ENCODE assay signal across 8 mouse cellular contexts in the genomic region with DNA sequence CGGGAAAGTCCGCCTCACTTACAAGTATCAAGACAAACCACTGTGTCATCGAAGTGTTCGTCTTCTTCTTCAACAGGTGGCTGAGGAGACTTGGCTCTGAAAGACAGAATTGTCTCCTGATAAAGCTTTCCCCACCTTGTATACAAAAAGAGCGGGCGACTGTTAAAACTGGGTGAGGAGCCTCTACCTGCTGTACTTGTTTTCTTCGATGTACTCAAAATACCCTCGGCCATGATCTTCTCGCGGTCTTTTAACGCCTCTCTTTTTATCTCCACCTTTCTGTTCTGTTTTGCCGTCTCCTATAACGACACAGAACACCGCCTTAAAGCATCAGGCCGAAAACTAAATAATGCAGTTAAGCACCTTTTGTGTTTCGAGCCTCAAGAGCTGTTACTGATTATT. TPM values are rescaled to one million over a fixed set of nuclear protein-coding genes. Genes with fewer than 3 reads are reported as not detected.
DNase-seq lines count a peak whose midpoint lies in the region; ATAC-seq and TF ChIP-seq lines count a peak whose summit lies in the region.

No protein-coding gene starts in this region.

- peak overlapping the region; percentile 100 for H3K4me3 ChIP-seq in heart, embryonic 11.5 days (ENCODE audit: low read depth, low read length)
- H3K4me3 ChIP-seq in E14TG2a.4 (replicated peaks; ENCODE audit: low read length): peak overlapping the region; percentile 99
- peak overlapping the region; percentile 100 for H3K4me3 ChIP-seq in embryonic facial prominence, embryonic 15.5 days (replicated peaks)
- H3K4me3 ChIP-seq in limb, embryonic 11.5 days (ENCODE audit: low read depth, low read length): peak overlapping the region; percentile 100
- H3K4me3 ChIP-seq in neural tube, embryonic 11.5 days (ENCODE audit: low read depth, low read length): peak overlapping the region; percentile 100

- no peak for ATAC-seq in heart, embryonic 11.5 days (replicated peaks; ENCODE audit: insufficient number of reproducible peaks, low FRiP score, low TSS enrichment)
- no peak for ATAC-seq in embryonic facial prominence, embryonic 15.5 days (ENCODE audit: insufficient number of reproducible peaks, low FRiP score, low TSS enrichment, low read depth)
- ATAC-seq in limb, embryonic 11.5 days (ENCODE audit: insufficient number of reproducible peaks, low FRiP score, low TSS enrichment, low read depth): no peak
- ATAC-seq in neural tube, embryonic 11.5 days (ENCODE audit: insufficient read depth, low FRiP score, low TSS enrichment): no peak

- no peak for TF ChIP-seq CTCF in E14TG2a.4 (conservative IDR thresholded peaks at IDR 0.05; ENCODE audit: low read length)

- WGBS in heart, embryonic 11.5 days (ENCODE audit: insufficient replicate concordance): under 1% methylated on average over 16 of the region's 16 CpGs
- under 1% methylated on average over 16 of the region's 16 CpGs for WGBS in embryonic facial prominence, embryonic 15.5 days
- WGBS in limb, embryonic 11.5 days: under 1% methylated on average over 16 of the region's 16 CpGs
- under 1% methylated on average over 16 of the region's 16 CpGs for WGBS in neural tube, embryonic 11.5 days

- peak overlapping the region; percentile 100 for H3K9ac ChIP-seq in heart, embryonic 11.5 days (ENCODE audit: low read depth, low read length)
- peak overlapping the region; percentile 100 for H3K9ac ChIP-seq in embryonic facial prominence, embryonic 15.5 days
- H3K9ac ChIP-seq in limb, embryonic 11.5 days (ENCODE audit: low read length): peak overlapping the region; percentile 100
- H3K9ac ChIP-seq in neural tube, embryonic 11.5 days (ENCODE audit: low read length): peak overlapping the region; percentile 100

- H3K36me3 ChIP-seq in heart, embryonic 11.5 days (ENCODE audit: control insufficient read depth, insufficient read depth, low read length): peaks cover 29% of the 10 kb centered on the region
- H3K36me3 ChIP-seq in E14TG2a.4 (ENCODE audit: insufficient read depth, low read length): peaks cover 53% of the 10 kb centered on the region
- H3K36me3 ChIP-seq in embryonic facial prominence, embryonic 15.5 days: peaks cover 34% of the 10 kb centered on the region
- H3K36me3 ChIP-seq in limb, embryonic 11.5 days (ENCODE audit: control insufficient read depth, insufficient read depth, low read length): peaks cover 16% of the 10 kb centered on the region
- H3K36me3 ChIP-seq in neural tube, embryonic 11.5 days (ENCODE audit: control insufficient read depth, insufficient read depth, low read length): peaks cover 19% of the 10 kb centered on the region

- H3K9me3 ChIP-seq in heart, embryonic 11.5 days (replicated peaks; ENCODE audit: control insufficient read depth, low read length): no peaks in the 10 kb centered on the region
- H3K9me3 ChIP-seq in E14TG2a.4 (ENCODE audit: low read length): no peaks in the 10 kb centered on the region
- H3K9me3 ChIP-seq in embryonic facial prominence, embryonic 15.5 days (replicated peaks): no peaks in the 10 kb centered on the region
- no peaks in the 10 kb centered on the region for H3K9me3 ChIP-seq in limb, embryonic 11.5 days (ENCODE audit: control insufficient read depth, low read length)
- H3K9me3 ChIP-seq in neural tube, embryonic 11.5 days (ENCODE audit: control insufficient read depth, low read length): no peaks in the 10 kb centered on the region

- H3K4me2 ChIP-seq in heart, embryonic 11.5 days: peak overlapping the region; percentile 77
- H3K4me2 ChIP-seq in embryonic facial prominence, embryonic 15.5 days (replicated peaks): peak overlapping the region; percentile 61
- H3K4me2 ChIP-seq in limb, embryonic 11.5 days (ENCODE audit: low read depth, severe bottlenecking): peak overlapping the region; percentile 91
- peak overlapping the region; percentile 88 for H3K4me2 ChIP-seq in neural tube, embryonic 11.5 days (ENCODE audit: low read depth)

- DNase-seq in heart, adult 8-10 months (ENCODE audit: low spot score): no peak
- DNase-seq in limb, embryonic 11.5 days (ENCODE audit: low spot score): peak; percentile 37
- peak; percentile 13 for DNase-seq in neural tube, embryonic 11.5 days (ENCODE audit: low spot score)
- no peak for DNase-seq in adrenal gland, postnatal 10 days
- DNase-seq in adrenal gland, adult 8-10 months: no peak

- H3K4me1 ChIP-seq in heart, embryonic 11.5 days (ENCODE audit: control insufficient read depth, insufficient read depth, low read length): peaks cover 16% of the 10 kb centered on the region; the same call in 1 of the 2 replicates
- H3K4me1 ChIP-seq in E14TG2a.4 (replicated peaks; ENCODE audit: low read depth, low read length): peaks cover 56% of the 10 kb centered on the region
- H3K4me1 ChIP-seq in embryonic facial prominence, embryonic 15.5 days: peaks cover 20% of the 10 kb centered on the region
- H3K4me1 ChIP-seq in limb, embryonic 11.5 days (ENCODE audit: control insufficient read depth, insufficient read depth, low read length): 0 out of 2 replicates have a peak, but pooled peaks cover 2% of the 10 kb centered on the region
- peaks cover 15% of the 10 kb centered on the region for H3K4me1 ChIP-seq in neural tube, embryonic 11.5 days (ENCODE audit: control insufficient read depth, insufficient read depth, low read length)

- H3K27me3 ChIP-seq in heart, embryonic 11.5 days (ENCODE audit: control insufficient read depth, insufficient read depth, low read length): no peaks in the 10 kb centered on the region
- H3K27me3 ChIP-seq in E14TG2a.4 (ENCODE audit: insufficient read depth, low read length): no peaks in the 10 kb centered on the region
- no peaks in the 10 kb centered on the region for H3K27me3 ChIP-seq in embryonic facial prominence, embryonic 15.5 days
- H3K27me3 ChIP-seq in limb, embryonic 11.5 days (ENCODE audit: control insufficient read depth, insufficient read depth, low read length): no peaks in the 10 kb centered on the region
- H3K27me3 ChIP-seq in neural tube, embryonic 11.5 days (ENCODE audit: control insufficient read depth, insufficient read depth, low read length): no peaks in the 10 kb centered on the region

- peak overlapping the region; percentile 100 for H3K27ac ChIP-seq in heart, embryonic 11.5 days (ENCODE audit: low read depth, low read length)
- peak overlapping the region; percentile 99 for H3K27ac ChIP-seq in embryonic facial prominence, embryonic 15.5 days (replicated peaks)
- H3K27ac ChIP-seq in limb, embryonic 11.5 days (replicated peaks; ENCODE audit: low read depth, low read length): peak overlapping the region; percentile 100; the same call in 1 of the 2 replicates
- no peak overlapping the region for H3K27ac ChIP-seq in neural tube, embryonic 11.5 days (ENCODE audit: low read depth, low read length)

RNA-seq across cellular contexts. Expression of a gene that starts 1.7 kb away (rescaled TPM):
- 379 and 381 TPM in 2 replicates for polyA plus RNA-seq in heart, embryonic 11.5 days (2014; fragmentation: Nextera tagmentation; extraction: Ambion mirVana)
- 100 to 1,000 TPM; 147 to 166 (median 155) TPM for total RNA-seq in heart, adult 8-10 months (2022)
- 356 and 362 TPM in 2 replicates for polyA plus RNA-seq in embryonic facial prominence, embryonic 15.5 days (2015; fragmentation: Nextera tagmentation; extraction: Ambion mirVana)
- 842 and 961 TPM in 2 replicates for polyA plus RNA-seq in limb, embryonic 11.5 days (2014; fragmentation: Nextera tagmentation; extraction: Ambion mirVana)
- polyA plus RNA-seq in neural tube, embryonic 11.5 days (2014; fragmentation: Nextera tagmentation; extraction: Ambion mirVana): 801 and 816 TPM in 2 replicates
- total RNA-seq in adrenal gland, postnatal 10 days (2021): 100 to 1,000 TPM; 328 to 391 TPM
- total RNA-seq in adrenal gland, adult 8-10 months (2022): 100 to 1,000 TPM; 325 to 418 (median 399) TPM

RNA-seq across cellular contexts. Expression of a gene that starts 16.9 kb away (rescaled TPM):
- polyA plus RNA-seq in heart, embryonic 11.5 days (2014; fragmentation: Nextera tagmentation; extraction: Ambion mirVana): 174 and 178 TPM in 2 replicates
- 100 to 1,000 TPM in 2 of 4 experiments, 10 to 100 TPM in 2; 90.6 to 125 (median 103) TPM for total RNA-seq in heart, adult 8-10 months (2022)
- 113 and 118 TPM in 2 replicates for polyA plus RNA-seq in embryonic facial prominence, embryonic 15.5 days (2015; fragmentation: Nextera tagmentation; extraction: Ambion mirVana)
- 106 and 110 TPM in 2 replicates for polyA plus RNA-seq in limb, embryonic 11.5 days (2014; fragmentation: Nextera tagmentation; extraction: Ambion mirVana)
- polyA plus RNA-seq in neural tube, embryonic 11.5 days (2014; fragmentation: Nextera tagmentation; extraction: Ambion mirVana): 102 and 104 TPM in 2 replicates
- total RNA-seq in adrenal gland, postnatal 10 days (2021): 10 to 100 TPM; 78.7 to 88.8 TPM
- total RNA-seq in adrenal gland, adult 8-10 months (2022): 100 to 1,000 TPM in 1 of 4 experiments, 10 to 100 TPM in 3; 58.5 to 120 (median 76.1) TPM

Comparison
In these comparisons a context has a peak if more than half of its experiments do, and no peak if none do; other contexts are left out.
1. DNase-seq: peak in limb, embryonic 11.5 days (single experiment) and neural tube, embryonic 11.5 days (single experiment); none in heart, adult 8-10 months (single experiment), adrenal gland, postnatal 10 days (single experiment) and adrenal gland, adult 8-10 months (single experiment).
2. Peak in every context shown above with its lines, with median percentiles within 50 percentile points of each other: H3K4me2 ChIP-seq, H3K4me3 ChIP-seq and H3K9ac ChIP-seq.